ENCODE assay signal across 9 mouse cellular contexts in the genomic region with DNA sequence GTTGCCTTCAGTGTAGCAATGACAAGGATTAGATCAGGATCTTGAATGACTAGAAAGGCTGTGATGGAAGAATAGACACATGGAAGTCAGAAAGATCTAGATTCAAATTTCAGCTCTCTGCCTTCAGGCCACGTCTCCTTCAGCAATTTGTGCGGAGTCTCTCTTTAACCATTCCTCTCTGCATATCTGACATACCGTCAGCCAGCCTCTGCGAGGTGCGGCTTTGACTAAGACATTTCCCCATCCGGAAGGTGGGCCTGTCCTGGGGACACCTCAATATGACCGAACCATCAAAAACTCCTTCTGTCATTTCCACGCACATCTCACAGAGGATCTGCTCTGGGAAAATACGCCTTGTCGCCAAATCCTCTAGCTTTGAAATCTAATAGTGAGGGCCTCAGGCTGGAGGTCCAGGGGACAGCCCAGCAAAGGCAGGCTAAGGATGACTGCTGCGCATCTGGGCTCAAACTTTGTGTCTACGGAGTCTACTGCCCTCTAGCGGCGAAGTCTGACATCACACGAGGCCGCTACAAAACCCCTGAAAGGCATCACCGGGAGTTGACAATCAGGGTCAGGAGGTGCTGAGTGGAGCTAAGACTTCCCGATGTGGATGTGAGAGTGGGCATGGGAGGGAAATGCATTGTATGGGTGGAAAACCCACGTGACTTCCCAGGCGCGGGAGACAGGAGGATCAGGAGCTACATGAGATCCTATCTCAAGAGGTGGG. TPM values are rescaled to one million over a fixed set of nuclear protein-coding genes. Genes with fewer than 3 reads are reported as not detected.
A peak's percentile ranks its signal among the peaks of the same experiment; 100 is the strongest.
DNase-seq lines count a peak whose midpoint lies in the region; ATAC-seq and TF ChIP-seq lines count a peak whose summit lies in the region.
"Had no signal": no experiment of that assay in that cellular context is flagged by ENCODE, and none has a peak within 500 bp of the region (broad histone marks: within the 10 kb centered on the region; RNA-seq: fewer than 3 reads in every experiment).

No protein-coding gene starts in this region.

- no peaks in the 10 kb centered on the region for H3K9me3 ChIP-seq in heart, embryonic 12.5 days (replicated peaks)
- H3K9me3 ChIP-seq in hindbrain, embryonic 11.5 days (ENCODE audit: control insufficient read depth, low read length): no peaks in the 10 kb centered on the region
- no peaks in the 10 kb centered on the region for H3K9me3 ChIP-seq in midbrain, embryonic 14.5 days (ENCODE audit: control insufficient read depth, low read length)
- H3K9me3 ChIP-seq: midbrain, embryonic 12.5 days had no signal

- DNase-seq in heart, adult 11 months: peak; percentile 87
- peak; percentile 36 to 48 for DNase-seq in adrenal gland, postnatal 4 days (ENCODE audit: low spot score in 2 of 2)
- DNase-seq in hindbrain, embryonic 11.5 days (ENCODE audit: low spot score): peak; percentile 95
- DNase-seq in left cerebral cortex, adult 2 months (ENCODE audit: extremely low spot score in 1 of 2, low spot score in 2 of 2): peak; percentile 69 to 77
- peak; percentile 94 for DNase-seq in midbrain, embryonic 14.5 days
- peak; percentile 74 to 86 for DNase-seq in spleen, postnatal 10 days (ENCODE audit: low spot score in 2 of 2)

- H3K9ac ChIP-seq in heart, embryonic 12.5 days: no peak overlapping the region
- H3K9ac ChIP-seq in hindbrain, embryonic 11.5 days (ENCODE audit: low read depth, low read length): no peak overlapping the region
- H3K9ac ChIP-seq in midbrain, embryonic 14.5 days (replicated peaks; ENCODE audit: low read length): no peak overlapping the region

- 17% methylated on average over 21 of the region's 21 CpGs for WGBS in heart, embryonic 12.5 days
- WGBS in hindbrain, embryonic 11.5 days: 24% methylated on average over 21 of the region's 21 CpGs
- 19% methylated on average over 21 of the region's 21 CpGs for WGBS in midbrain, embryonic 14.5 days

- no peak; the same call in 1 of the 2 replicates for ATAC-seq in heart, embryonic 12.5 days (ENCODE audit: insufficient number of reproducible peaks, low FRiP score)
- ATAC-seq in hindbrain, embryonic 11.5 days (ENCODE audit: low FRiP score): no peak
- ATAC-seq in midbrain, embryonic 14.5 days (ENCODE audit: low FRiP score, low TSS enrichment): peak; percentile 31; the same call in 1 of the 2 replicates

- H3K4me2 ChIP-seq in heart, embryonic 12.5 days: no peak overlapping the region
- no peak overlapping the region for H3K4me2 ChIP-seq in hindbrain, embryonic 11.5 days (replicated peaks; ENCODE audit: low read depth, low read length)
- H3K4me2 ChIP-seq in midbrain, embryonic 14.5 days (ENCODE audit: low read length): no peak overlapping the region
- H3K4me2 ChIP-seq: midbrain, embryonic 12.5 days had no signal

- peaks cover 32% of the 10 kb centered on the region for H3K27me3 ChIP-seq in heart, embryonic 12.5 days (replicated peaks)
- H3K27me3 ChIP-seq in hindbrain, embryonic 11.5 days (ENCODE audit: control insufficient read depth, insufficient read depth, low read length): no peaks in the 10 kb centered on the region
- H3K27me3 ChIP-seq in midbrain, embryonic 14.5 days (ENCODE audit: control insufficient read depth, insufficient read depth, low read length): no peaks in the 10 kb centered on the region

- no peak for TF ChIP-seq POLR2A in embryonic fibroblast, embryonic 13.5 days (IDR thresholded peaks at IDR 0.05; ENCODE audit: low read depth, low read length)

- H3K36me3 ChIP-seq in heart, embryonic 12.5 days: no peaks in the 10 kb centered on the region
- H3K36me3 ChIP-seq in hindbrain, embryonic 11.5 days (ENCODE audit: control insufficient read depth, insufficient read depth, low read length): no peaks in the 10 kb centered on the region
- no peaks in the 10 kb centered on the region for H3K36me3 ChIP-seq in midbrain, embryonic 14.5 days (ENCODE audit: control insufficient read depth, insufficient read depth, low read length)
- H3K36me3 ChIP-seq: midbrain, embryonic 12.5 days had no signal

- peak; percentile 88 for TF ChIP-seq CTCF in embryonic fibroblast, embryonic 13.5 days (IDR thresholded peaks at IDR 0.05; ENCODE audit: borderline replicate concordance, insufficient read depth, low read length)
- peak; percentile 91 for TF ChIP-seq CTCF in left cerebral cortex, adult 2 months (IDR thresholded peaks at IDR 0.05)

- peaks cover 4% of the 10 kb centered on the region; the same call in 1 of the 2 replicates for H3K4me1 ChIP-seq in heart, embryonic 12.5 days (replicated peaks)
- H3K4me1 ChIP-seq in embryonic fibroblast, embryonic 13.5 days (ENCODE audit: control insufficient read depth, insufficient read depth, low read length): no peaks in the 10 kb centered on the region
- H3K4me1 ChIP-seq in hindbrain, embryonic 11.5 days (replicated peaks; ENCODE audit: control insufficient read depth, insufficient read depth, low read length): peaks cover 3% of the 10 kb centered on the region
- peaks cover 17% of the 10 kb centered on the region; the same call in 1 of the 2 replicates for H3K4me1 ChIP-seq in midbrain, embryonic 14.5 days (ENCODE audit: control insufficient read depth, insufficient read depth, low read length)

- no peak overlapping the region for H3K4me3 ChIP-seq in heart, embryonic 12.5 days
- no peak overlapping the region for H3K4me3 ChIP-seq in embryonic fibroblast, embryonic 13.5 days (ENCODE audit: insufficient read depth, low read length)
- H3K4me3 ChIP-seq in hindbrain, embryonic 11.5 days (ENCODE audit: low read depth, low read length): no peak overlapping the region
- no peak overlapping the region for H3K4me3 ChIP-seq in left cerebral cortex, adult 2 months
- H3K4me3 ChIP-seq in midbrain, embryonic 14.5 days (replicated peaks; ENCODE audit: low read depth, low read length): no peak overlapping the region
- H3K4me3 ChIP-seq: midbrain, embryonic 12.5 days had no signal

- intact Hi-C loops in left cerebral cortex, adult 2 months (cut with DNase I): no loop called here

- H3K27ac ChIP-seq in heart, embryonic 12.5 days (ENCODE audit: poor library complexity, severe bottlenecking): no peak overlapping the region
- H3K27ac ChIP-seq in embryonic fibroblast, embryonic 13.5 days (ENCODE audit: insufficient read depth, low read length): no peak overlapping the region
- H3K27ac ChIP-seq in hindbrain, embryonic 11.5 days (ENCODE audit: low read depth, low read length): no peak overlapping the region
- no peak overlapping the region for H3K27ac ChIP-seq in left cerebral cortex, adult 2 months
- H3K27ac ChIP-seq in midbrain, embryonic 14.5 days (replicated peaks; ENCODE audit: low read depth, low read length): no peak overlapping the region
- H3K27ac ChIP-seq: midbrain, embryonic 12.5 days had no signal

RNA-seq across cellular contexts. Expression of gene Mrm1, which starts 21.5 kb away (rescaled TPM):
- polyA plus RNA-seq in heart, embryonic 12.5 days (2016; fragmentation: Nextera tagmentation; extraction: Ambion mirVana): 12.9 and 17.3 TPM in 2 replicates
- total RNA-seq in adrenal gland, postnatal 4 days (2021): 10 to 100 TPM; 24.5 to 26.0 TPM
- polyA plus RNA-seq in embryonic fibroblast, embryonic 13.5 days (2011; ENCODE audit: insufficient read length, low read depth, missing spikeins): 5.9 and 8.4 TPM in 2 replicates
- 11.2 and 13.3 TPM in 2 replicates for polyA plus RNA-seq in hindbrain, embryonic 11.5 days (2014; fragmentation: Nextera tagmentation; extraction: Ambion mirVana)
- total RNA-seq in left cerebral cortex, adult 2 months (2021): 10 to 100 TPM; 14.4 to 18.2 TPM
- polyA plus RNA-seq in midbrain, embryonic 14.5 days (2014; fragmentation: Nextera tagmentation; extraction: Ambion mirVana): 8.5 and 11.9 TPM in 2 replicates

RNA-seq across cellular contexts. Expression of gene Dhrs11, which starts 31.0 kb away (rescaled TPM):
- 25.2 and 26.8 TPM in 2 replicates for polyA plus RNA-seq in heart, embryonic 12.5 days (2016; fragmentation: Nextera tagmentation; extraction: Ambion mirVana)
- 10 to 100 TPM; 35.4 to 39.2 TPM for total RNA-seq in adrenal gland, postnatal 4 days (2021)
- polyA plus RNA-seq in embryonic fibroblast, embryonic 13.5 days (2011; ENCODE audit: insufficient read length, low read depth, missing spikeins): 9.7 and 14.1 TPM in 2 replicates
- polyA plus RNA-seq in hindbrain, embryonic 11.5 days (2014; fragmentation: Nextera tagmentation; extraction: Ambion mirVana): 12.4 and 15.2 TPM in 2 replicates
- total RNA-seq in left cerebral cortex, adult 2 months (2021): 1 to 10 TPM; 7.2 to 7.8 TPM
- polyA plus RNA-seq in midbrain, embryonic 14.5 days (2014; fragmentation: Nextera tagmentation; extraction: Ambion mirVana): 5.8 and 6.7 TPM in 2 replicates

Comparison
In these comparisons a context has a peak if more than half of its experiments do, and no peak if none do; other contexts are left out.
1. DNase-seq: peak in every context shown above with its lines; median percentile 95 in hindbrain, embryonic 11.5 days; 94 in midbrain, embryonic 14.5 days; 87 in heart, adult 11 months; 80 in spleen, postnatal 10 days; 73 in left cerebral cortex, adult 2 months; 42 in adrenal gland, postnatal 4 days.